Mouse (Mus musculus): ENCODE results near the gene Rnf208. TPM values are rescaled to one million over a fixed set of nuclear protein-coding genes. Genes with fewer than 3 reads are reported as not detected.

Rnf208 gene
- total and polyA plus RNA-seq, 2 experiments from 2014 or later = 77.6 to 205 TPM

- ATAC-seq (no peak), DNase-seq (no peak)
- Histone ChIP-seq H3K27ac (ENCODE audit: low read depth, low read length) (no peak overlapping the region), H3K4me2 (ENCODE audit: low read depth) (no peak overlapping the region), H3K4me1 (ENCODE audit: insufficient read depth) (no peaks in the 10 kb centered on the region), H3K27me3 (ENCODE audit: insufficient read depth, low read length) (peaks cover 6% of the 10 kb centered on the region; the same call in 1 of the 2 replicates), H3K9me3 (ENCODE audit: low read length) (no peaks in the 10 kb centered on the region), H3K4me3 (ENCODE audit: low read depth, low read length) (no peak overlapping the region), H3K36me3 (ENCODE audit: insufficient read depth) (peaks cover 42% of the 10 kb centered on the region), H3K9ac (no peak overlapping the region)
- TF ChIP-seq CTCF (IDR thresholded peaks at IDR 0.05; ENCODE audit: low read depth) = no peak
- WGBS = 19% methylated on average over 2 of the region's 2 CpGs
Observed at GRCm38 (mm10) chr2:25197191-25197590, 44.9 kb upstream of the Rnf208 start.

- DNase-seq (no peak), ATAC-seq (no peak)
- H3K4me3 ChIP-seq (ENCODE audit: low read depth, low read length) = no peak overlapping the region
- no peak overlapping the region for H3K4me2 ChIP-seq (ENCODE audit: low read depth)
- H3K9ac ChIP-seq = no peak overlapping the region
- peaks cover 49% of the 10 kb centered on the region for H3K36me3 ChIP-seq (ENCODE audit: insufficient read depth)
- H3K4me1 ChIP-seq (ENCODE audit: insufficient read depth) = no peaks in the 10 kb centered on the region
- H3K9me3 ChIP-seq (ENCODE audit: low read length) = no peaks in the 10 kb centered on the region
- H3K27ac ChIP-seq (ENCODE audit: low read depth, low read length) = no peak overlapping the region
- peaks cover 6% of the 10 kb centered on the region; the same call in 1 of the 2 replicates for H3K27me3 ChIP-seq (ENCODE audit: insufficient read depth, low read length)
- TF ChIP-seq CTCF (IDR thresholded peaks at IDR 0.05; ENCODE audit: low read depth) = no peak
Observed at GRCm38 (mm10) chr2:25197946-25198345, 44.1 kb upstream of the Rnf208 start.

- Histone ChIP-seq H3K27me3 (ENCODE audit: insufficient read depth, low read length) (peaks cover 6% of the 10 kb centered on the region; the same call in 1 of the 2 replicates), H3K4me1 (ENCODE audit: insufficient read depth) (no peaks in the 10 kb centered on the region), H3K36me3 (ENCODE audit: insufficient read depth) (peaks cover 69% of the 10 kb centered on the region), H3K27ac (ENCODE audit: low read depth, low read length) (no peak overlapping the region), H3K4me3 (ENCODE audit: low read depth, low read length) (no peak overlapping the region), H3K9ac (no peak overlapping the region), H3K9me3 (ENCODE audit: low read length) (no peaks in the 10 kb centered on the region), H3K4me2 (ENCODE audit: low read depth) (no peak overlapping the region)
- no peak for ATAC-seq
- DNase-seq = no peak
- 94% methylated on average over 2 of the region's 2 CpGs for WGBS
- TF ChIP-seq CTCF (IDR thresholded peaks at IDR 0.05; ENCODE audit: low read depth) = no peak
Observed at GRCm38 (mm10) chr2:25200631-25201030, 41.4 kb upstream of the Rnf208 start.

GRCm38 (mm10) chr2:25203631-25204214, 38.3 kb upstream of the Rnf208 start:
- H3K9me3 ChIP-seq (ENCODE audit: low read length) = no peaks in the 10 kb centered on the region
- no peak overlapping the region for H3K9ac ChIP-seq
- no peak overlapping the region for H3K4me3 ChIP-seq (ENCODE audit: low read depth, low read length)
- TF ChIP-seq CTCF (IDR thresholded peaks at IDR 0.05; ENCODE audit: low read depth) = peak; percentile 38; the same call in 1 of the 2 replicates
- 62% methylated on average over 4 of the region's 4 CpGs for WGBS
- no peak overlapping the region for H3K27ac ChIP-seq (ENCODE audit: low read depth, low read length)
- no peak overlapping the region for H3K4me2 ChIP-seq (ENCODE audit: low read depth)
- H3K36me3 ChIP-seq (ENCODE audit: insufficient read depth) = peaks cover 79% of the 10 kb centered on the region
- ATAC-seq = no peak; the same call in 1 of the 2 replicates
- DNase-seq = no peak
- 0 out of 2 replicates have a peak, but pooled peaks cover 4% of the 10 kb centered on the region for H3K4me1 ChIP-seq (ENCODE audit: insufficient read depth)
- H3K27me3 ChIP-seq (ENCODE audit: insufficient read depth, low read length) = no peaks in the 10 kb centered on the region

- no peaks in the 10 kb centered on the region for H3K27me3 ChIP-seq (ENCODE audit: insufficient read depth, low read length)
- H3K9me3 ChIP-seq (ENCODE audit: low read length) = no peaks in the 10 kb centered on the region
- no peak overlapping the region for H3K27ac ChIP-seq (ENCODE audit: low read depth, low read length)
- WGBS = 85% methylated on average over 1 of the region's 1 CpGs
- H3K4me3 ChIP-seq (ENCODE audit: low read depth, low read length) = no peak overlapping the region
- peaks cover 43% of the 10 kb centered on the region for H3K36me3 ChIP-seq (ENCODE audit: insufficient read depth)
- no peak for ATAC-seq
- H3K4me2 ChIP-seq (ENCODE audit: low read depth) = no peak overlapping the region
- no peak for DNase-seq
- TF ChIP-seq CTCF (IDR thresholded peaks at IDR 0.05; ENCODE audit: low read depth) = no peak
- peaks cover 17% of the 10 kb centered on the region for H3K4me1 ChIP-seq (ENCODE audit: insufficient read depth)
- H3K9ac ChIP-seq = no peak overlapping the region
Observed at GRCm38 (mm10) chr2:25207593-25207992, 34.5 kb upstream of the Rnf208 start.

- peak overlapping the region; percentile 85 for H3K4me2 ChIP-seq (ENCODE audit: low read depth)
- no peak for TF ChIP-seq CTCF (IDR thresholded peaks at IDR 0.05; ENCODE audit: low read depth)
- H3K27me3 ChIP-seq (ENCODE audit: insufficient read depth, low read length) = no peaks in the 10 kb centered on the region
- H3K4me1 ChIP-seq (ENCODE audit: insufficient read depth) = peaks cover 17% of the 10 kb centered on the region
- H3K4me3 ChIP-seq (ENCODE audit: low read depth, low read length) = peak overlapping the region; percentile 91
- H3K36me3 ChIP-seq (ENCODE audit: insufficient read depth) = peaks cover 19% of the 10 kb centered on the region
- no peaks in the 10 kb centered on the region for H3K9me3 ChIP-seq (ENCODE audit: low read length)
- under 1% methylated on average over 24 of the region's 24 CpGs for WGBS
- ATAC-seq = peak; percentile 42
- DNase-seq = no peak
- H3K9ac ChIP-seq = peak overlapping the region; percentile 90
- H3K27ac ChIP-seq (ENCODE audit: low read depth, low read length) = peak overlapping the region; percentile 88
Observed at GRCm38 (mm10) chr2:25210686-25211085, 31.4 kb upstream of the Rnf208 start.

GRCm38 (mm10) chr2:25211121-25211670, 30.9 kb upstream of the Rnf208 start, which contains the start of gene Nelfb:
Gene Nelfb, minus strand, starts transcription at chr2:25211489.
- peak within 1 kb of the TSS; percentile 91 for H3K4me3 ChIP-seq (ENCODE audit: low read depth, low read length)
- DNase-seq (peak; percentile 85), ATAC-seq (peak; percentile 96)
- peaks cover 17% of the 10 kb centered on the region for H3K4me1 ChIP-seq (ENCODE audit: insufficient read depth)
- peaks cover 16% of the 10 kb centered on the region for H3K36me3 ChIP-seq (ENCODE audit: insufficient read depth)
- 0 out of 2 replicates have a peak, but pooled peaks have one; percentile 2 for TF ChIP-seq CTCF (IDR thresholded peaks at IDR 0.05; ENCODE audit: low read depth)
- no peaks in the 10 kb centered on the region for H3K27me3 ChIP-seq (ENCODE audit: insufficient read depth, low read length)
- H3K27ac ChIP-seq (ENCODE audit: low read depth, low read length) = peak within 1 kb of the TSS; percentile 88
- H3K9ac ChIP-seq = peak within 1 kb of the TSS; percentile 90
- H3K9me3 ChIP-seq (ENCODE audit: low read length) = no peaks in the 10 kb centered on the region
- 3% methylated on average over 44 of the region's 44 CpGs for WGBS
- H3K4me2 ChIP-seq (ENCODE audit: low read depth) = peak within 1 kb of the TSS; percentile 85
